ENCODE assay signal across 1 mouse cellular context in genomic region chr5:77307821-77308553, GRCm38 (mm10).
TF ChIP-seq lines count a peak whose summit lies in the region.

No protein-coding gene starts in this region.

TF ChIP-seq in MEL, 35 proteins besides CTCF, POLR2A, EP300 and RAD21 (continued from another document):
- TF ChIP-seq ZKSCAN1 (IDR thresholded peaks at IDR 0.05; ENCODE audit: low read depth, low read length) (no peak), NRF1 (IDR thresholded peaks at IDR 0.05; ENCODE audit: insufficient read depth, low read depth, low read length, poor library complexity, severe bottlenecking) (no peak), CHD1 (IDR thresholded peaks at IDR 0.05; ENCODE audit: low read depth, low read length) (no peak), MEF2A (IDR thresholded peaks at IDR 0.05; ENCODE audit: extremely low read depth, insufficient replicate concordance, low read depth, low read length, poor library complexity, severe bottlenecking) (no peak), ZNF384 (IDR thresholded peaks at IDR 0.05; ENCODE audit: low read depth, low read length) (no peak), GABPA (IDR thresholded peaks at IDR 0.05; ENCODE audit: low read depth, low read length) (no peak)
